Mouse (Mus musculus): ENCODE results near the gene Gfra1. TPM values are rescaled to one million over a fixed set of nuclear protein-coding genes. Genes with fewer than 3 reads are reported as not detected.

Gene Gfra1
- total RNA-seq, 1 experiment from 2014 or later: 0.40 TPM

DNA sequence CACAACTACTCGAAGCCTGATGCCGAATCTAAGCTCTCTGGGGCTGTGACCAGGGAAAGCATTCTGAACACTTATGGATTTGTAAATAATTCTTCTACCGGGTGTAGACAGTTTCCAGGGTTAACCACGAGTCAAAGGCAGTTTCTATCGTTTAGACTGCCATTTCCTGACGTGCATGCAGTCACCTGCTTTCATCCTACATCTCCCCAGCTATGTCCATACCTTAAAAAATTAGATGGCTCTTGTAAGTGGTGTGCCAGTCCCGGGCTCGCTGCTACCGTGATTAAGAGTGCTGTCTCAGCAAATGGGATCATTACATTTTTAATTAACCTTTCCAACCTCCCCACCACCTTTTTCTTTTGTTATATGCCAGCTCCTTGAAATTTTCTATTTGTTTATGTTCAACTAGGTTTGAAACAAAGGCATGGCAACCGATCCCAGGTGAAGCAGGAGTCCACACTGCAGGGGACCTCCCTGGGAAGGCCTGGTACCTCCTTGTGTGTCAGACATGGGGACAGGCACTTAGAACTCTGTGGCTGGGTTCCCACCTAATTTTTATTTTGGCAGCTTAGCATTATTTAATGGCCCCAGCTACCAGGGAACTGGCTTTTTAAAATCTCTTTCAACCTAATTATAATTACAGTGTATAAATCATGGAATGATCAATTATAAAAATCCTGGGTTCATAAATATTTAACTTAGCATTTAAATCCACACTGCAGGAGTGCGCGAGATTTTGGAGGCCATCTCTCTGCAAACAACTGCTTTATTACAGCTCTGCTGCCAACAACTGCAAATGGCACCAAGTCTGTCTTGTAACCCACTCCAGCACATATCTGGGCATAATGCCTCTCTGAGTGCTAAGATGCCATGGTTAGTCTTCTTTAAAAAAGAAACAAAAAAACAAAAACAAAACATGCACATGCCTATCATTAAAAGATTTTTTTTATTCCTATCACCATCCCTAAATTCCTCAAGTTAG is 145.1 kb downstream of the Gfra1 start:
- ATAC-seq (replicated peaks in 1 of 2; ENCODE audit: insufficient read depth in 1 of 2, low FRiP score in 2 of 2, low TSS enrichment in 1 of 2, low read depth in 1 of 2, poor library complexity in 2 of 2, severe bottlenecking in 2 of 2): no peak

DNA sequence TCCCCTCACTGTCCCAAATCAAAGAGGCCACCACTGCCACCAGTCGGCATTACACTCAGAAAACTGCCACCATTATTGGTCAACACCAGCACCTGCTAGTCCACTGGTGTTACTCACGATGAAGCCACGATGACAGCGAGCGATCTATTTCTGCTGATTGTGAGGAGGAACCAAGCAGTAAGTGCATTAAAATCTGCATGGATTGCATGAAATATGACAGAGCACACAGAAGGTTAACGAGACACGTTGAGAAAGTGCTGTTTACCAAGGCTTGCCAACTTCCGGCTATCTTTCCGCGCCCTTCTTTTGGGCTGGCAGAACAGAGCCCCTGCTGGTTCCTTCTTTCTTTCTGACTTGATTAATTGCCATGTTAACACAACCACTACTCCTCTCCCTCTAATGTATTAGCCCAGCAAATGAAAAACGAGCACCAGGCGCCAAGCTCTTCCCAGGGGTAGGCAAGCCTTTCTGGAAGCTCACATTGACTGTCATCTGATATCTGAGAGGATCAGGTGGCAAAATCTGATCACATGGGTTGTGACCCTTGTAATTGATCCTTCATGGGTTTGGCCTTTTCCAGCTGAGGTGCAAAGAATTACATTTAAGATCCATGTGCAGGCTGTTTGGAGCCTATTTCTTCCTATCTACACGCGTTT is 146.0 kb downstream of the Gfra1 start:
- ATAC-seq (replicated peaks in 1 of 2; ENCODE audit: insufficient read depth in 1 of 2, low FRiP score in 2 of 2, low TSS enrichment in 1 of 2, low read depth in 1 of 2, poor library complexity in 2 of 2, severe bottlenecking in 2 of 2): peak in 1 of 2 experiments; percentile 45; a peak in 1 of 4 replicates

- no peak for ATAC-seq (replicated peaks in 1 of 2; ENCODE audit: insufficient read depth in 1 of 2, low FRiP score in 2 of 2, low TSS enrichment in 1 of 2, low read depth in 1 of 2, poor library complexity in 2 of 2, severe bottlenecking in 2 of 2)
Measured at GRCm38 (mm10) chr19:58301105-58301504, 154.6 kb downstream of the Gfra1 start.

- no peak for ATAC-seq (replicated peaks in 1 of 2; ENCODE audit: insufficient read depth in 1 of 2, low FRiP score in 2 of 2, low TSS enrichment in 1 of 2, low read depth in 1 of 2, poor library complexity in 2 of 2, severe bottlenecking in 2 of 2)
Measured at GRCm38 (mm10) chr19:58297926-58298325, 157.8 kb downstream of the Gfra1 start.

DNA sequence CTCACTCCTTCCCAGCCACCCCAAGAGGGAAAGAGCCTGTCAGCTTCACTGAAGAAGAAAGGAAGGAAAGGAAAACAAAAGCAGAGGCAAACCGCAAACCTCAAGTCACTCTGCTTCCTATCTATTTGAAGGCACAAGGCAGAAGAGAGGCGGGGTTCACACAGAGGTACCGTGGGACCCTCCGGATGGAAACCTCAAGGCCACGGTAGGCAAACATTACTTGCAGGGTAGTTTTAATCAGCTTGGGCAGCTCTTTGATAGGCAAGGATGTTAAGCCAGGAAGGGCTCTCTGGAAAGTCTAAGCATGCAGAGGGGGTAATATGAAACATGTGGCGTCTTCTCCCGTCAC is 158.9 kb downstream of the Gfra1 start:
- peak; percentile 71 to 79 for ATAC-seq (replicated peaks in 1 of 2; ENCODE audit: insufficient read depth in 1 of 2, low FRiP score in 2 of 2, low TSS enrichment in 1 of 2, low read depth in 1 of 2, poor library complexity in 2 of 2, severe bottlenecking in 2 of 2)

DNA sequence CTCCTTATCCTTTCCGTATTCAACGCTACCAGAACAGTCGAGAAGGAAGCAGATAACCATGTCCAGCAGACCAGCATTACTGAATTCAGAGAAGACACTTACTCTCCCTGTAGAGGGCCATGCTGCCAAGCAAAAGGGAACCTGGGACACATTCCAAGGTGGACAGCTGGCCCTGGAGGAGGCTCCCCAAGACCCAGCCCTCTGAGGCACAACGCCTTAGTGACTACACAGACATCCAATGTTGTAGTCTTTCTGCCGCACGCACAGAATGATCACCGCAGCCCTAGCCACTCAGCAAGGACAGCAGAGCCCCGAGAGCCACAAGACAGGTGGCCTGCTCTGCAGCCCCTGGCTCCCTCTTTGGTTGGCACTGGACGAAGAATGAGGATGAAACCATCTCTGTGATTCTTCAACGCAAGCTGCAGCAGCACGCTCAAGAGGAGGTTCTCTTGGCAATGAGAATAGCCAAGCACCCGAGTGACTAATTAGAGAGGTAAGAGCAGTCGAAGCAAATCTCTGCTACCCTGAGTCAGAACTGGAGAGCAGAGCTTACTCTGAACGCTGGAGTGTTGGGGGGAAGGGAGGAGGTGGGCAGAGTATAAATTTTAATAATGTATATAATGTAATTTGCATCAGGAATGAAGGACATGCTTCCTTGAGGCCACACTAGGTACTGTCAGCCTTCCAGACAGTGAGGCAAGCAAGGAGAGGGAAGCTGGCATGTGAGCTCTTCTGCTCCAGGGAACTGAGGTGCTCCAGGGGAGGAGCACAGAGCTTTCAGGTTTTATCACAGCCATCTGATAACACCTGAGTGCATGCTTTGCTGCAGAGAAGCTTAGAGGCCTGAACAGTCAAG is 159.5 kb downstream of the Gfra1 start:
- ATAC-seq (replicated peaks in 1 of 2; ENCODE audit: insufficient read depth in 1 of 2, low FRiP score in 2 of 2, low TSS enrichment in 1 of 2, low read depth in 1 of 2, poor library complexity in 2 of 2, severe bottlenecking in 2 of 2): no peak

- ATAC-seq (replicated peaks in 1 of 2; ENCODE audit: insufficient read depth in 1 of 2, low FRiP score in 2 of 2, low TSS enrichment in 1 of 2, low read depth in 1 of 2, poor library complexity in 2 of 2, severe bottlenecking in 2 of 2): no peak
Measured at GRCm38 (mm10) chr19:58288145-58288544, 167.6 kb downstream of the Gfra1 start.

DNA sequence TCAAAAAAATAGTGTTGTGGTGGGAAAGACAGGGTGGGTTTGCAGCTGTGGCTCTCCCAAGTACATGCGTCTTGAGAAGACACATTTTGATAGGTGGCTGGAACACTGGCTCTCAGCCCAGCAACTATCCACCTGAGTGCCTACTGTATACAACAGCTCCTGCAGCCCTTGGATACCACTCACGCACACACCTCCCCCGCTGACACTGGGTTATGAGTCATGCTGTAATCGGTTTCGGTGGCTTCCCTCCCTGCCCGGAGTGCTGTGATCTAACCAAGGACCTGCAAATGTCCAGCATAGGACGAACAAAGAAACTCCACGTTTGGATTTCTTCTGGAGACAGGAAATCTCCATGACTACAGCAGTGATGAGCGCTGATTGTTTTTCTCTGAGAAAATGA is 180.4 kb downstream of the Gfra1 start:
- ATAC-seq (replicated peaks in 1 of 2; ENCODE audit: insufficient read depth in 1 of 2, low FRiP score in 2 of 2, low TSS enrichment in 1 of 2, low read depth in 1 of 2, poor library complexity in 2 of 2, severe bottlenecking in 2 of 2): no peak

DNA sequence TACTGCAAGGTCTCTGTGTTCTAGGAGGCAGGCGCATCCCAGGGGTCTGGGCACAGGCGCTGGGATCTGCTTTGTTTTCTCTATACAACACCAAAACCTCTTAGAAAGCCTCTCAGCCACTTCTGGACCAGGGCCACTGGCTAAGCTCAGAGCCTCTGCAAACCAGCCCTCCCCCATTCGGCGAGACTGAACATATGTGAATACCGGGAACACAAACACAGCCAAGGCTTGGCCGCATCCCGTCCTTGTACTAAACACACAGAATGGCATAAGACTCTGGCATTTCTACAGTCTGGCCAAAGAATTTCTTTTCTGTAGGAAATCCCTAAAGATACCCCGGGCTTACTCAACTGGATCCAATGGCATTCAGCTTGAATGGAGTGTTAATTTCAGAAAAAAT is 183.9 kb downstream of the Gfra1 start:
- ATAC-seq (replicated peaks in 1 of 2; ENCODE audit: insufficient read depth in 1 of 2, low FRiP score in 2 of 2, low TSS enrichment in 1 of 2, low read depth in 1 of 2, poor library complexity in 2 of 2, severe bottlenecking in 2 of 2): no peak

DNA sequence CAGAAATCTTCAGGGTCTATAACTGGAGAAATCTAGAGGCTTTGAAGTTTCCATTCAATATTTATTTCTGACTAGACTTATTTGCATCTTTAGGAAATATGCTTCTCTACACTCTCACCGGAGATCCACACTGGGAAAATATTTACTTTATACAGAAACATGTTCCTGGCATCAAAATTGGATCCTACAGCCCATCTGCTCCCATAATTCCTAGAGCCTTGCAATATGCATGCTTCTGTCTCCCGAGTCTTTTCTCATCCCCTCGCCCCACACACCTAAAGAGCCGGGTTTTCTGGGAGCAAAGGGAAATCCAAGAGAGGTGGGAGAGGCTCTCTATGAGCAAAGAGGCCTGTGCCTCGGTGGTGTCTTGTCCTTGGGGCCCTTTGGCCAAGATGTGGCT is 184.9 kb downstream of the Gfra1 start:
- no peak for ATAC-seq (replicated peaks in 1 of 2; ENCODE audit: insufficient read depth in 1 of 2, low FRiP score in 2 of 2, low TSS enrichment in 1 of 2, low read depth in 1 of 2, poor library complexity in 2 of 2, severe bottlenecking in 2 of 2)

DNA sequence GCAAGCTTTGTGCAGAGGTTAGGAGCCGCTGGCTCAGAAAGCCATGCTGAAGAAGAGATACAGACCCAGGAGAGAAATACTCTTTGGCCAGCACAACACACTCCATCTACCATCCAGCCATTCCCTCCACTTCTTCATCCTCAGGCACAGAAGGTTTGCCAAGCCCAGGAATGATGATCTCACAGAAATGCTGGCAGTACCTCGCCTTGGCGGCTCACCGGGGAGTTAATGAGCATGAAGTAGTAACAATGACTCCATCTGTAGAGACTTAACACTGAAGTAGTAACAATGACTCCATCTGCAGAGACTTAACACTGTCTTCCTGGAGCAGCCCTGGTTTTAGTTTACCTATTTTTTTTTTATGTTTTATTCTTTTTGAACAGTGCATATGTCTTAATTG is 187.2 kb downstream of the Gfra1 start:
- ATAC-seq (replicated peaks in 1 of 2; ENCODE audit: insufficient read depth in 1 of 2, low FRiP score in 2 of 2, low TSS enrichment in 1 of 2, low read depth in 1 of 2, poor library complexity in 2 of 2, severe bottlenecking in 2 of 2): no peak

DNA sequence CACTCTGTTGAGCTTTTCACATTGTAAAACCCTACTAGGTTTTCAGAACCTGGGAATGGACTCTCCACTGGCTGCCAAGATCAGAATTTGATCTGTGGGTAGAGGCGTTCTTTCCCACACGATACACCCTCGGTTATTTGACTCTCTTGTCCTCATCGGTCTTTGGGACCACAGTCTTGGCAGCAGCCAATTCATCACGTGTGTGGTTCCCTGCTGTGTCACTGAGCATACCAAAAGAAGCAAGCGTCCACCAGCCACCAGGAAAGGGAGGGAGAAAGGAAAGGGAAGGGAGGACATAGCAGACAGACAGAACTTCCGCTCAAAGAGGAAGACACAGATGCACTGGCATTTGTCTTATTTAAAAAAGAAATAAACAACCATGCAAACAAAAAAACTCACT is 189.1 kb downstream of the Gfra1 start:
- no peak for ATAC-seq (replicated peaks in 1 of 2; ENCODE audit: insufficient read depth in 1 of 2, low FRiP score in 2 of 2, low TSS enrichment in 1 of 2, low read depth in 1 of 2, poor library complexity in 2 of 2, severe bottlenecking in 2 of 2)

DNA sequence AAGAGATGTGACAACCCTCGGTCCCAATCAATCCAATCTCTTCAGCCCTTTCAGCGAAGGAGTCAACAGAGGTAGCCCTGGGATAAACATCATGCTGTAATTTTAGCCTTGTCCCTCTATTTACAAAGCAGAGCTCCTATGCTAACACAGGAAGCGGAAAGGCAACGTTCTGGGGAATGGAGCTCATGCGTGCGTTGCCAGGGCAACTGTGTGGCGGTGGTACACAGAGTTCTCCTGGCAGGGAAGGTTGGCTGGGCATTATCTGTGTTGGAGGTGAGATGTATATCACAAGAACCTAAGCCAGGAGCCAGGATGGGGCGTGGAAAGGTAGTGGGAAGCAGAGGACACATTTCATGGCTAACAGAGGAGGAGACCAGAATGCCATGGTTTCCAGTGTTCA is 194.8 kb downstream of the Gfra1 start:
- no peak for ATAC-seq (replicated peaks in 1 of 2; ENCODE audit: insufficient read depth in 1 of 2, low FRiP score in 2 of 2, low TSS enrichment in 1 of 2, low read depth in 1 of 2, poor library complexity in 2 of 2, severe bottlenecking in 2 of 2)

GRCm38 (mm10) chr19:58259250-58259649 is 196.5 kb downstream of the Gfra1 start:
- no peak for ATAC-seq (replicated peaks in 1 of 2; ENCODE audit: insufficient read depth in 1 of 2, low FRiP score in 2 of 2, low TSS enrichment in 1 of 2, low read depth in 1 of 2, poor library complexity in 2 of 2, severe bottlenecking in 2 of 2)

- no peak for ATAC-seq (replicated peaks in 1 of 2; ENCODE audit: insufficient read depth in 1 of 2, low FRiP score in 2 of 2, low TSS enrichment in 1 of 2, low read depth in 1 of 2, poor library complexity in 2 of 2, severe bottlenecking in 2 of 2)
Measured at GRCm38 (mm10) chr19:58256485-58256884, 199.2 kb downstream of the Gfra1 start.

GRCm38 (mm10) chr19:58255394-58255793 is 200.3 kb downstream of the Gfra1 start:
- no peak for ATAC-seq (replicated peaks in 1 of 2; ENCODE audit: insufficient read depth in 1 of 2, low FRiP score in 2 of 2, low TSS enrichment in 1 of 2, low read depth in 1 of 2, poor library complexity in 2 of 2, severe bottlenecking in 2 of 2)

GRCm38 (mm10) chr19:58254172-58254571 is 201.5 kb downstream of the Gfra1 start:
- ATAC-seq (replicated peaks in 1 of 2; ENCODE audit: insufficient read depth in 1 of 2, low FRiP score in 2 of 2, low TSS enrichment in 1 of 2, low read depth in 1 of 2, poor library complexity in 2 of 2, severe bottlenecking in 2 of 2): no peak

DNA sequence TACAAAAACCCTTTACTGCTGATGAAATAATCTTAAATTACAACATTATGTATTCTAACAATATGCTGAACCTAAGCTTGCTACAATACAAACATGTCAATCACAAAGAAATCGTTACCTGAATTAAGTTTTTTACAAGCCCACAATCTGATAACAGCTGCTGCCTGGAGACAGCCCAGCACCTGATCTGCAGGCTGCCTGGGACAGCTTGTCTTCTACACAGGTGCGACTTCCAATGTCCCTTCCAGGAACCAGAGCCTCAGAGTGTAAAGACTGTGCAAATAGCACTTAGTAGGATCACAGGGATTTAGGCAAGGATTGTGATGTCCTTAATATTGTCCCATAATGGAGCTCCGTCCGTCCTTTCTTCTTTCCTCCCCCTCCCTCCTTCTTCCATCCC is 204.0 kb downstream of the Gfra1 start:
- no peak for ATAC-seq (replicated peaks in 1 of 2; ENCODE audit: insufficient read depth in 1 of 2, low FRiP score in 2 of 2, low TSS enrichment in 1 of 2, low read depth in 1 of 2, poor library complexity in 2 of 2, severe bottlenecking in 2 of 2)

Data from hematopoietic stem cell, adult 5-6 weeks (primary cell).